Mouse (Mus musculus) MEL (cell line): Measurements from ENCODE around the gene Gm21969. TPM values are rescaled to one million over a fixed set of nuclear protein-coding genes. Genes with fewer than 3 reads are reported as not detected.

Experiments
- DNase-seq: peaks from one replicate; pipeline ENCODE4 v3.0.0; 2011; ENCODE audit warnings: low read depth, low spot score
- H3K27ac ChIP-seq: 2 replicates; pipeline ENCODE4 v1.5.1; 2012; ENCODE audit warnings: low read depth, mild to moderate bottlenecking, control low read depth, low read length, moderate library complexity; ENCODE audit not compliant: control insufficient read depth
- H3K27me3 ChIP-seq, 2 experiments: fragments of 150-350 bp in 1 of 2; sonication (generic) in 1 of 2; 2 replicates each; pipeline ENCODE4 v1.6.1; 2012; ENCODE audit warnings: low read length in 2 of 2, mild to moderate bottlenecking in 2 of 2, improper control_type of control experiment in 1 of 2, moderate library complexity in 1 of 2; ENCODE audit not compliant: insufficient read depth in 2 of 2, control insufficient read depth in 1 of 2
- H3K36me3 ChIP-seq, 2 experiments: 2 replicates each; pipeline ENCODE4 v1.6.1; 2012 to 2014; ENCODE audit warnings: low read length in 2 of 2, improper control_type of control experiment in 1 of 2, inconsistent platforms in 1 of 2, mild to moderate bottlenecking in 1 of 2; ENCODE audit not compliant: insufficient read depth in 2 of 2, control insufficient read depth in 1 of 2
- H3K4me1 ChIP-seq, 2 experiments: fragments of 150-350 bp in 1 of 2; sonication (generic) in 1 of 2; 2 replicates each; pipeline ENCODE4 v1.6.1; 2012; ENCODE audit warnings: low read length in 2 of 2, improper control_type of control experiment in 1 of 2, mild to moderate bottlenecking in 1 of 2; ENCODE audit not compliant: insufficient read depth in 2 of 2, control insufficient read depth in 1 of 2
- H3K4me3 ChIP-seq, 2 experiments: fragments of 150-350 bp in 1 of 2; sonication (generic) in 1 of 2; 2 replicates each; pipeline ENCODE4 v1.5.1; 2012; ENCODE audit warnings: low read depth in 2 of 2, low read length in 2 of 2, mild to moderate bottlenecking in 2 of 2, moderate library complexity in 2 of 2, control low read depth in 1 of 2, improper control_type of control experiment in 1 of 2; ENCODE audit not compliant: control insufficient read depth in 1 of 2, insufficient read depth in 1 of 2
- H3K79me2 ChIP-seq: 2 replicates; pipeline ENCODE4 v1.6.1; 2012; ENCODE audit warnings: mild to moderate bottlenecking, low read length, moderate library complexity; ENCODE audit not compliant: control insufficient read depth, poor library complexity, insufficient read depth
- H3K9ac ChIP-seq: 2 replicates; pipeline ENCODE4 v1.6.1; 2012; ENCODE audit warnings: low read depth, mild to moderate bottlenecking, control low read depth, low read length, moderate library complexity; ENCODE audit not compliant: control insufficient read depth, poor library complexity, severe bottlenecking
- H3K9me3 ChIP-seq: fragments of 150-350 bp; sonication (generic); replicated peaks from 2 replicates; pipeline ENCODE4 v1.6.1; 2012; ENCODE audit warnings: mild to moderate bottlenecking, low read length, improper control_type of control experiment, moderate library complexity; ENCODE audit not compliant: insufficient read depth
- BHLHE40 ChIP-seq: IDR thresholded peaks from 2 replicates; pipeline ENCODE4 v1.6.1; 2012; ENCODE audit warnings: low read depth, mild to moderate bottlenecking, inconsistent platforms, low read length, improper control_type of control experiment, borderline replicate concordance
- CHD1 ChIP-seq: IDR thresholded peaks from 2 replicates; pipeline ENCODE4 v1.6.1; 2012; ENCODE audit warnings: low read depth, mild to moderate bottlenecking, inconsistent platforms, low read length, improper control_type of control experiment
- CHD2 ChIP-seq: IDR thresholded peaks from 2 replicates; pipeline ENCODE4 v1.6.1; 2011; ENCODE audit warnings: low read length, improper control_type of control experiment
- E2F4 ChIP-seq: IDR thresholded peaks from 2 replicates; pipeline ENCODE4 v1.6.1; 2011; ENCODE audit warnings: low read depth, low read length, improper control_type of control experiment, borderline replicate concordance
- ELF1 ChIP-seq: IDR thresholded peaks from 2 replicates; pipeline ENCODE4 v1.6.1; 2014; ENCODE audit warnings: low read depth, mild to moderate bottlenecking, inconsistent platforms, low read length, improper control_type of control experiment, moderate library complexity
- EP300 ChIP-seq, 2 experiments: IDR thresholded peaks; 2 replicates each; pipeline ENCODE4 v1.6.1; 2011; ENCODE audit warnings: improper control_type of control experiment in 2 of 2, low read length in 2 of 2, low read depth in 1 of 2, mild to moderate bottlenecking in 1 of 2
- ETS1 ChIP-seq: IDR thresholded peaks from 2 replicates; pipeline ENCODE4 v1.6.1; 2012; ENCODE audit warnings: low read depth, mild to moderate bottlenecking, inconsistent platforms, low read length, improper control_type of control experiment, moderate library complexity
- GABPA ChIP-seq: IDR thresholded peaks from 2 replicates; pipeline ENCODE4 v1.6.1; 2012; ENCODE audit warnings: low read depth, mild to moderate bottlenecking, inconsistent platforms, low read length, improper control_type of control experiment, moderate library complexity
- GATA1 ChIP-seq: IDR thresholded peaks from 2 replicates; pipeline ENCODE4 v1.6.1; 2011; ENCODE audit warnings: low read depth, low read length, improper control_type of control experiment
- JUND ChIP-seq: IDR thresholded peaks from 2 replicates; pipeline ENCODE4 v1.6.1; 2011; ENCODE audit warnings: low read depth, mild to moderate bottlenecking, improper control_type of control experiment, low read length
- MAFK ChIP-seq: IDR thresholded peaks from 2 replicates; pipeline ENCODE4 v1.6.1; 2011; ENCODE audit warnings: low read depth, mild to moderate bottlenecking, low read length, improper control_type of control experiment, borderline replicate concordance
- MAX ChIP-seq: IDR thresholded peaks from 2 replicates; pipeline ENCODE4 v1.6.1; 2011; ENCODE audit warnings: low read length, improper control_type of control experiment
- MAZ ChIP-seq: IDR thresholded peaks from 2 replicates; pipeline ENCODE4 v1.6.1; 2012; ENCODE audit warnings: low read depth, mild to moderate bottlenecking, inconsistent platforms, low read length, improper control_type of control experiment
- MEF2A ChIP-seq: IDR thresholded peaks from 2 replicates; pipeline ENCODE4 v1.6.1; 2014; ENCODE audit warnings: low read depth, mild to moderate bottlenecking, inconsistent platforms, low read length, improper control_type of control experiment; ENCODE audit not compliant: poor library complexity, insufficient replicate concordance, severe bottlenecking; ENCODE audit errors: extremely low read depth
- MXI1 ChIP-seq: IDR thresholded peaks from 2 replicates; pipeline ENCODE4 v1.6.1; 2011; ENCODE audit warnings: mild to moderate bottlenecking, low read depth, low read length, improper control_type of control experiment
- MYB ChIP-seq: IDR thresholded peaks from 2 replicates; pipeline ENCODE4 v1.6.1; 2011; ENCODE audit warnings: mild to moderate bottlenecking, low read depth, low read length, improper control_type of control experiment
- MYC ChIP-seq: IDR thresholded peaks from 2 replicates; pipeline ENCODE4 v1.6.1; 2011; ENCODE audit warnings: low read depth, mild to moderate bottlenecking, low read length, improper control_type of control experiment, moderate library complexity
- POLR2AphosphoS5 ChIP-seq: IDR thresholded peaks from 2 replicates; pipeline ENCODE4 v1.6.1; 2012; ENCODE audit warnings: low read depth, borderline replicate concordance, mild to moderate bottlenecking, inconsistent platforms, low read length, moderate library complexity, mixed read lengths
- RCOR1 ChIP-seq: IDR thresholded peaks from 2 replicates; pipeline ENCODE4 v1.6.1; 2012; ENCODE audit warnings: low read depth, mild to moderate bottlenecking, inconsistent platforms, low read length, improper control_type of control experiment
- SMC3 ChIP-seq: IDR thresholded peaks from 2 replicates; pipeline ENCODE4 v1.6.1; 2011; ENCODE audit warnings: low read depth, low read length, improper control_type of control experiment
- TAL1 ChIP-seq: IDR thresholded peaks from 2 replicates; pipeline ENCODE4 v1.6.1; 2012; ENCODE audit warnings: mild to moderate bottlenecking, inconsistent platforms, low read length, moderate library complexity, mixed read lengths
- TBP ChIP-seq: IDR thresholded peaks from 2 replicates; pipeline ENCODE4 v1.8.0; 2011; ENCODE audit warnings: low read depth, low read length, improper control_type of control experiment
- TCF12 ChIP-seq: IDR thresholded peaks from 2 replicates; pipeline ENCODE4 v1.6.1; 2014; ENCODE audit warnings: low read depth, mild to moderate bottlenecking, inconsistent platforms, low read length, improper control_type of control experiment, moderate library complexity
- UBTF ChIP-seq: IDR thresholded peaks from 2 replicates; pipeline ENCODE4 v1.6.1; 2012; ENCODE audit warnings: low read depth, mild to moderate bottlenecking, inconsistent platforms, low read length, improper control_type of control experiment, moderate library complexity, borderline replicate concordance; ENCODE audit not compliant: insufficient read depth
- USF2 ChIP-seq, 2 experiments: IDR thresholded peaks; 2 replicates each; pipeline ENCODE4 v1.6.1; 2011 to 2012; ENCODE audit warnings: improper control_type of control experiment in 2 of 2, low read length in 2 of 2, borderline replicate concordance in 1 of 2, inconsistent platforms in 1 of 2, low read depth in 1 of 2, mild to moderate bottlenecking in 1 of 2; ENCODE audit not compliant: insufficient read depth in 1 of 2
- ZKSCAN1 ChIP-seq: IDR thresholded peaks from 2 replicates; pipeline ENCODE4 v1.6.1; 2012; ENCODE audit warnings: low read depth, mild to moderate bottlenecking, inconsistent platforms, low read length, improper control_type of control experiment, moderate library complexity
- ZMIZ1 ChIP-seq: IDR thresholded peaks from 2 replicates; pipeline ENCODE4 v1.6.1; 2012; ENCODE audit warnings: low read depth, mild to moderate bottlenecking, inconsistent platforms, low read length, improper control_type of control experiment, moderate library complexity
- ZNF384 ChIP-seq: IDR thresholded peaks from 2 replicates; pipeline ENCODE4 v1.6.1; 2012; ENCODE audit warnings: low read depth, mild to moderate bottlenecking, inconsistent platforms, low read length, improper control_type of control experiment
- polyA plus RNA-seq, 2 experiments: library from polyadenylated mRNA; stranded (reverse) in 1 of 2; unstranded in 1 of 2; fragments of >175 nt in 1 of 2; fragments of >200 nt in 1 of 2; gene quantifications; 2 replicates each; pipeline versions ENCODE4 v1.2.1 to v1.2.4; 2012; ENCODE audit warnings: low replicate concordance in 2 of 2, low read depth in 1 of 2; ENCODE audit not compliant: insufficient read length in 2 of 2, insufficient read depth in 1 of 2, missing spikeins in 1 of 2
- total RNA-seq: library from RNA; depleted of rRNA; stranded (reverse); fragments of 300-350 nt; gene quantifications from 2 replicates; pipeline ENCODE4 v1.2.3, GENCODE M21; 2012

Gene Gm21969
- total and polyA plus RNA-seq, 3 experiments, result 0.03 TPM; not detected in 2

GRCm38 (mm10) chr4:139587773-139588172 is 15.2 kb upstream of the Gm21969 start:
- Histone ChIP-seq H3K79me2 (no peaks in the 10 kb centered on the region), H3K27ac (no peak overlapping the region), H3K4me1 (no peaks in the 10 kb centered on the region), H3K9ac (no peak overlapping the region), H3K4me3 (no peak overlapping the region), H3K36me3 (no peaks in the 10 kb centered on the region), H3K27me3 (no peaks in the 10 kb centered on the region), H3K9me3 (no peaks in the 10 kb centered on the region)
- TF ChIP-seq GABPA (no peak), UBTF (no peak), MYB (no peak), TAL1 (no peak), MAX (no peak), MEF2A (no peak), MXI1 (no peak), TBP (no peak), MAZ (no peak), ELF1 (no peak), E2F4 (no peak), MAFK (no peak), ETS1 (no peak), CHD2 (no peak), BHLHE40 (no peak), CHD1 (no peak), ZKSCAN1 (no peak)
- DNase-seq, result no peak

- Histone ChIP-seq H3K4me1 (no peaks in the 10 kb centered on the region), H3K36me3 (no peaks in the 10 kb centered on the region), H3K27me3 (no peaks in the 10 kb centered on the region), H3K9ac (no peak overlapping the region), H3K4me3 (no peak overlapping the region), H3K79me2 (no peaks in the 10 kb centered on the region), H3K27ac (no peak overlapping the region), H3K9me3 (no peaks in the 10 kb centered on the region)
- DNase-seq, result no peak
- TF ChIP-seq USF2 (IDR thresholded peaks at IDR 0.05; ENCODE audit: borderline replicate concordance in 1 of 2, insufficient read depth in 1 of 2, low read depth in 1 of 2, low read length in 2 of 2) (no peak), ZMIZ1 (no peak), POLR2AphosphoS5 (no peak), ELF1 (no peak), GABPA (no peak), RCOR1 (no peak), JUND (no peak), UBTF (no peak), TCF12 (no peak), MYB (no peak), E2F4 (no peak), MYC (no peak), TAL1 (no peak), SMC3 (no peak), GATA1 (no peak), ZNF384 (no peak), ETS1 (no peak), MAFK (no peak), EP300 (IDR thresholded peaks at IDR 0.05; ENCODE audit: low read depth in 1 of 2, low read length in 2 of 2) (no peak)
These were observed 13.5 kb upstream of the Gm21969 start for GRCm38 (mm10) chr4:139589351-139590027.
